Mouse (Mus musculus) hindbrain, embryonic 14.5 days (tissue): ENCODE results near the gene Prdm9. TPM values are rescaled to one million over a fixed set of nuclear protein-coding genes. Genes with fewer than 3 reads are reported as not detected.

Experiments
- ATAC-seq: fragments of 200-750 bp; cut with Nextera tagmentation; 2 replicates; pipeline ENCODE4 v1.8.0; 2017; ENCODE audit warnings: moderate number of reproducible peaks, mild to moderate bottlenecking, moderate TSS enrichment, moderate library complexity; ENCODE audit not compliant: low FRiP score
- DNase-seq: peaks from one replicate; pipeline ENCODE4 v3.0.0-alpha.2; 2015; ENCODE audit warnings: low spot score
- H3K27ac ChIP-seq: fragments of 300-500 bp; sonication (generic); 2 replicates; pipeline ENCODE4 v1.5.1; 2014; ENCODE audit warnings: mild to moderate bottlenecking, moderate library complexity
- H3K27me3 ChIP-seq: fragments of 300-500 bp; sonication (generic); 2 replicates; pipeline ENCODE4 v1.6.1; 2014; ENCODE audit warnings: mild to moderate bottlenecking, low read length, mixed read lengths; ENCODE audit not compliant: control insufficient read depth, insufficient read depth
- H3K36me3 ChIP-seq: fragments of 300-500 bp; sonication (generic); replicated peaks from 2 replicates; pipeline ENCODE4 v1.6.1; 2014; ENCODE audit not compliant: control insufficient read depth, insufficient read depth
- H3K4me1 ChIP-seq: fragments of 300-500 bp; sonication (generic); replicated peaks from 2 replicates; pipeline ENCODE4 v1.6.1; 2014; ENCODE audit warnings: antibody characterized with exemption, low read length, mixed read lengths; ENCODE audit not compliant: control insufficient read depth, insufficient read depth
- H3K4me2 ChIP-seq: fragments of 300-500 bp; sonication (generic); replicated peaks from 2 replicates; pipeline ENCODE4 v1.6.1; 2014; ENCODE audit warnings: mild to moderate bottlenecking, moderate library complexity
- H3K4me3 ChIP-seq: fragments of 300-500 bp; sonication (generic); replicated peaks from 2 replicates; pipeline ENCODE4 v1.5.1; 2014; ENCODE audit warnings: mild to moderate bottlenecking, low read length
- H3K9ac ChIP-seq: fragments of 300-500 bp; sonication (generic); 2 replicates; pipeline ENCODE4 v1.6.1; 2014
- H3K9me3 ChIP-seq: fragments of 300-500 bp; sonication (generic); 2 replicates; pipeline ENCODE4 v1.6.1; 2016; ENCODE audit warnings: low read length; ENCODE audit not compliant: control insufficient read depth
- WGBS: fragments of 180-500 bp; shearing (Covaris S2); extraction: QIAGEN DNeasy Blood & Tissue Kit; methylation state at CpG from one replicate; pipeline ENCODE4 v1.1.7; 2014; 5-methylcytosine and 5-hydroxymethylcytosine counted together
- polyA plus RNA-seq: library from polyadenylated mRNA; unstranded; fragments of >200 nt; fragmentation: Nextera tagmentation; extraction: Ambion mirVana; gene quantifications from 2 replicates; pipeline ENCODE4 v1.2.1, GENCODE M21; 2014

Prdm9 gene
- polyA plus RNA-seq, 1 experiment from 2014 or later: 0.37 TPM

GRCm38 (mm10) chr17:15510694-15511093 is 53.5 kb downstream of the Prdm9 start:
- no peaks in the 10 kb centered on the region for H3K4me1 ChIP-seq
- H3K9ac ChIP-seq: no peak overlapping the region
- ATAC-seq (no peak), DNase-seq (no peak)
- H3K4me2 ChIP-seq: no peak overlapping the region
- 80% methylated on average over 2 of the region's 2 CpGs for WGBS
- no peak overlapping the region for H3K4me3 ChIP-seq
- H3K27ac ChIP-seq: no peak overlapping the region
- peaks cover 6% of the 10 kb centered on the region; the same call in 1 of the 2 replicates for H3K9me3 ChIP-seq
- peaks cover 97% of the 10 kb centered on the region for H3K36me3 ChIP-seq
- H3K27me3 ChIP-seq: no peaks in the 10 kb centered on the region

- no peaks in the 10 kb centered on the region for H3K9me3 ChIP-seq
Measured at GRCm38 (mm10) chr17:15499656-15500394, 64.3 kb downstream of the Prdm9 start, which contains the start of the genes Psmb1 and Tbp. Gene Psmb1, minus strand, starts transcription at chr17:15499751. Gene Tbp, plus strand, starts transcription at chr17:15499888.

GRCm38 (mm10) chr17:15498753-15499113 is 65.4 kb downstream of the Prdm9 start:
- Histone ChIP-seq H3K36me3 (peaks cover 29% of the 10 kb centered on the region), H3K4me2 (peak overlapping the region; percentile 96), H3K27ac (peak overlapping the region; percentile 92), H3K9ac (peak overlapping the region; percentile 80; the same call in 1 of the 2 replicates), H3K4me3 (peak overlapping the region; percentile 90), H3K4me1 (peaks cover 36% of the 10 kb centered on the region), H3K27me3 (no peaks in the 10 kb centered on the region), H3K9me3 (no peaks in the 10 kb centered on the region)
- no peak for ATAC-seq
- no peak for DNase-seq
- WGBS: 47% methylated on average over 7 of the region's 7 CpGs

More at GRCm38 (mm10) chr17:15499656-15500394, 64.3 kb downstream of the Prdm9 start, which contains the start of the genes Psmb1 and Tbp:
- peaks cover 36% of the 10 kb centered on the region for H3K4me1 ChIP-seq
- ATAC-seq (peak; percentile 94), DNase-seq (peak; percentile 99)
- H3K27ac ChIP-seq: peak within 1 kb of the TSS; percentile 92
- WGBS: under 1% methylated on average over 63 of the region's 63 CpGs
- peaks cover 31% of the 10 kb centered on the region for H3K36me3 ChIP-seq
- peak within 1 kb of the TSS; percentile 96 for H3K4me2 ChIP-seq
- H3K27me3 ChIP-seq: no peaks in the 10 kb centered on the region
- peak within 1 kb of the TSS; percentile 87 for H3K9ac ChIP-seq
- peak within 1 kb of the TSS; percentile 90 for H3K4me3 ChIP-seq

- H3K9ac ChIP-seq: peak overlapping the region; percentile 80
- H3K9me3 ChIP-seq: no peaks in the 10 kb centered on the region
- ATAC-seq (peak; percentile 94), DNase-seq (peak; percentile 93)
- H3K4me2 ChIP-seq: peak overlapping the region; percentile 96
- peak overlapping the region; percentile 90 for H3K4me3 ChIP-seq
- no peaks in the 10 kb centered on the region for H3K27me3 ChIP-seq
- peaks cover 29% of the 10 kb centered on the region for H3K36me3 ChIP-seq
- under 1% methylated on average over 50 of the region's 50 CpGs for WGBS
- H3K27ac ChIP-seq: peak overlapping the region; percentile 92
- H3K4me1 ChIP-seq: peaks cover 36% of the 10 kb centered on the region
Measured at GRCm38 (mm10) chr17:15497882-15498752, 66.0 kb downstream of the Prdm9 start.

Other genes starting within 250 kb of the Prdm9 start
- gene Dll1, start 187.5 kb downstream of the Prdm9 start, polyA plus RNA-seq: 12.5 and 15.1 TPM in 2 replicates
- 45.2 and 50.4 TPM in 2 replicates for gene Fam120b, start 168.2 kb downstream of the Prdm9 start, polyA plus RNA-seq
- 241 and 266 TPM in 2 replicates for gene Psmb1, start 64.6 kb downstream of the Prdm9 start, polyA plus RNA-seq
- gene Tbp, start 64.5 kb downstream of the Prdm9 start, polyA plus RNA-seq: 55.9 and 56.6 TPM in 2 replicates
- 69.6 and 72.1 TPM in 2 replicates for gene Pdcd2, start 37.1 kb downstream of the Prdm9 start, polyA plus RNA-seq
- gene Chd1, start 140.6 kb upstream of the Prdm9 start, polyA plus RNA-seq: 21.3 and 21.8 TPM in 2 replicates